Mouse (Mus musculus) kidney, adult 2 months (tissue): Measurements from ENCODE around the gene Psme2. TPM values are rescaled to one million over a fixed set of nuclear protein-coding genes. Genes with fewer than 3 reads are reported as not detected.
A peak's percentile ranks its signal among the peaks of the same experiment; 100 is the strongest.

Experiments used
- DNase-seq: peaks from one replicate; pipeline ENCODE4 v3.0.0; 2021
- H3K27ac ChIP-seq: fragments of 200-500 bp; 2 replicates; pipeline ENCODE4 v1.5.1; 2012; ENCODE audit warnings: low read depth, low read length, control low read depth, inconsistent platforms; ENCODE audit not compliant: insufficient read depth
- H3K27me3 ChIP-seq: fragments of 200-500 bp; replicated peaks from 2 replicates; pipeline ENCODE4 v1.6.1; 2012; ENCODE audit warnings: mild to moderate bottlenecking, moderate library complexity, low read length, inconsistent platforms; ENCODE audit not compliant: control insufficient read depth, insufficient read depth
- H3K36me3 ChIP-seq: fragments of 200-500 bp; 2 replicates; pipeline ENCODE4 v1.6.1; 2012; ENCODE audit warnings: mild to moderate bottlenecking, moderate library complexity, low read length, inconsistent platforms; ENCODE audit not compliant: control insufficient read depth, insufficient read depth
- H3K4me1 ChIP-seq: fragments of 200-500 bp; 2 replicates; pipeline ENCODE4 v1.6.1; 2011; ENCODE audit warnings: low read length; ENCODE audit not compliant: control insufficient read depth, insufficient read depth
- H3K4me3 ChIP-seq: fragments of 200-500 bp; 2 replicates; pipeline ENCODE4 v1.5.1; 2011; ENCODE audit warnings: mild to moderate bottlenecking, low read depth, low read length, control low read depth; ENCODE audit not compliant: insufficient read depth
- CTCF ChIP-seq: fragments of 200-500 bp; conservative IDR thresholded peaks from 2 replicates; pipeline ENCODE4 v1.5.1; 2011; ENCODE audit warnings: low read depth, mild to moderate bottlenecking, control low read depth, low read length, moderate library complexity, mixed read lengths; ENCODE audit not compliant: insufficient read depth, insufficient read length
- POLR2A ChIP-seq: fragments of 200-500 bp; IDR thresholded peaks from one replicate; pipeline ENCODE4 v1.6.1; 2011; ENCODE audit warnings: low read depth, low read length, control low read depth
- WGBS: fragments of 180-500 bp; shearing (Covaris S2); methylation state at CpG from one replicate; pipeline ENCODE4 v1.1.7; 2018; 5-methylcytosine and 5-hydroxymethylcytosine counted together
- polyA plus RNA-seq: library from polyadenylated mRNA; depleted of rRNA; stranded (reverse); fragments of >200 nt; gene quantifications from 2 replicates; pipeline ENCODE4 v1.2.3, GENCODE M21; 2012

Psme2 gene
- polyA plus RNA-seq, 1 experiment = 60.2 TPM

DNA sequence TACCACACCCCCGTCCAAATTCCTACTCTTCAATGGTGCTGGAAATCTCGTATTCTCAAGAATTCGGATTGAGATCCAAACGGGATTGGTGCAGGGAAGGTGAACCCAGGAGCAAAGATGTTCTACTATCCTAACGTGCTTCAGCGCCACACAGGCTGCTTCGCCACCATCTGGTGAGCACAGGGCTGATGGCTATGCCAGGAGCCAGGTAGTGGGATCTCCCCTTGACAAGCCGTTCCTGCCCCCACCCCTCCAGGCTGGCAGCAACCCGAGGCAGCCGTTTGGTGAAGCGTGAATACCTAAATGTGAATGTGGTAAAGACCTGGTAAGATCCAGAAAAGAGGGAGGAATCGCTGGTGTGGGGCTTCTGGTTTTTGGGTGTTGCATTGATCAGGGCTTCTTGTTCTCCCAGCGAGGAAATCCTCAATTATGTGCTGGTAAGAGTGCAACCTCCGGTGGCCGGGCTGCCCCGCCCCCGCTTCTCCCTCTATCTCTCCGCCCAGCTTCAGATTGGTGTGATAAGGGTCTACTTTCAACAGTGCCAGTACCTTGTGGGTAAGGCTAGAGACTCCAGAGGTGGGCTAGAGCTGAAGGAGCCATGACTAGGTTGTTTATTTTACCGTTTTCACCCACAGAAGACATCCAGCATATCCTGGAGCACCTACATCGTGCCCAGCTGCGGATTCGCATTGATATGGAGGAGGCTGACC is 27.7 kb upstream of the Psme2 start:
- no peaks in the 10 kb centered on the region for H3K36me3 ChIP-seq
- 0 out of 2 replicates have a peak overlapping the region, but pooled peaks have one; percentile 16 for H3K27ac ChIP-seq
- peak overlapping the region; percentile 34; the same call in 1 of the 2 replicates for H3K4me3 ChIP-seq
- DNase-seq = no peak
- no peaks in the 10 kb centered on the region for H3K27me3 ChIP-seq
- 39% methylated on average over 22 of the region's 22 CpGs for WGBS
- peaks cover 1% of the 10 kb centered on the region; the same call in 1 of the 2 replicates for H3K4me1 ChIP-seq
- TF ChIP-seq POLR2A (no peak), CTCF (no peak)

DNA sequence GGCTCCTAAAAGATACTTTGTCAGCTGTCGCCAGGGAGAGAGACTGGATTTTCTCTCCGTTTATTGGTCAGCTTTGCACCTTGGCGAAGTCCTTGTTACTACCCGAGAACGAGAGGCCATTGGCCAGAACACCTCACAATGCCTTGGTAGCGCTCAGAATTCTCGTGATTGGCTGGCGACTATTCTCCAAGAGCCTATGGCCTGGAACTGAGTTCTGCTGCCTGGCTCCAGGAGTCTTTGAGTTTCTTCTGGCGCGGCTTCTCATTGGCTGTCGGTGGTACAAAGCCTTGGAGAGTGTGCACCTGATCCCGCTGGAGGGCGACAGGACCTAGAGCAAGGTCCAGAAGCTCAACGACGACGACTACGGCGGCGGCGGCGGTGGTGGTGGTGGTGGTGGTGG is 26.9 kb upstream of the Psme2 start, which contains the start of gene Rec8:
TSS of gene Rec8 (plus strand) at position 216 of the 400 bp plus-strand sequence.
- peak; percentile 69 for DNase-seq
- Histone ChIP-seq H3K27ac (peak within 1 kb of the TSS; percentile 19; the same call in 1 of the 2 replicates), H3K4me1 (peaks cover 8% of the 10 kb centered on the region; the same call in 1 of the 2 replicates), H3K36me3 (no peaks in the 10 kb centered on the region), H3K4me3 (peak within 1 kb of the TSS; percentile 34; the same call in 1 of the 2 replicates), H3K27me3 (no peaks in the 10 kb centered on the region)
- TF ChIP-seq CTCF (no peak; the same call in 1 of the 2 replicates), POLR2A (no peak)
- WGBS = 26% methylated on average over 21 of the region's 21 CpGs

DNA sequence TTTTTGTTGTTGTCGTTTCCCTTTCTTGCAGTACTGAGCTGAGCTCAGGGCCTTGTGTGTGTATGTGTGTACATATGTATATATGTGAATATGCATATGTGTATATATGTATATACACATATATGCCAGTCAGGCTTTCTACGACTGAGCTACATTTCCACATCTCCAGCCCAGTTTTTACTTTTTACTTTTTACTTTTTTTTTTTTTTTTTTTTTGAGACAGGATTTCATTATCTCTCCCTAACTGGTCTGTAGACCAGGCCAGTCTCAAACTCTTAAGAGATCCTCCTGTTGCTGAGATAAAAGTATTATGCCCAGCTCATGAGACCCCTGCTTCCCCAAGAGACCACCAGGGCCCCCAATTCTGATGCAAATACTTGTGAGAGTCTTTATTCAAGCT is 25.9 kb upstream of the Psme2 start:
- TF ChIP-seq CTCF = no peak
- no peak for TF ChIP-seq POLR2A
- no peak overlapping the region for H3K27ac ChIP-seq

DNA sequence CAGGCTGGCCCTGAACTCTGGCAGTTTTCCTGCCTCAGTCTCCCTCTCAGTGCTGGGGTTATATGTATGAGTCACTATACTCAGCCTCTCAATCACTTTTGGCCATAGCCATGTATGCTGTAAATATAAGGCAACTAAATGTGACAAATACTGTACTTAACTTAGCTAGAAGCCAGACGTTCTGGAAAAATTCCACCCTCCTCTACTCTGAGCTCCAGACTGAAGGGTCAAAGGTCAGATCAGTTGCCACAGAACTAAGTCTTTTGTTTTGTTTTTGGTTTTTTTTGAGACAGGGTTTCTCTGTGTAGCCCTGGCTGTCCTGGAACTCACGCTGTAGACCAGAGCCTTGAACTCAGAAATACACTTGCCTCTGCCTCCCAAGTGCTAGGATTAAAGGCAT is 25.0 kb upstream of the Psme2 start:
- no peak overlapping the region for H3K4me3 ChIP-seq
- DNase-seq = peak; percentile 26
- no peak overlapping the region for H3K27ac ChIP-seq
- H3K27me3 ChIP-seq = no peaks in the 10 kb centered on the region
- no peaks in the 10 kb centered on the region for H3K36me3 ChIP-seq
- TF ChIP-seq POLR2A = no peak
- TF ChIP-seq CTCF = no peak
- 49% methylated on average over 2 of the region's 2 CpGs for WGBS
- peaks cover 11% of the 10 kb centered on the region; the same call in 1 of the 2 replicates for H3K4me1 ChIP-seq

More for the DNA sequence above, 25.9 kb upstream of the Psme2 start:
- no peaks in the 10 kb centered on the region for H3K36me3 ChIP-seq
- no peak overlapping the region for H3K4me3 ChIP-seq
- WGBS = 74% methylated on average over 2 of the region's 2 CpGs
- H3K4me1 ChIP-seq = peaks cover 11% of the 10 kb centered on the region; the same call in 1 of the 2 replicates
- H3K27me3 ChIP-seq = no peaks in the 10 kb centered on the region
- no peak for DNase-seq

DNA sequence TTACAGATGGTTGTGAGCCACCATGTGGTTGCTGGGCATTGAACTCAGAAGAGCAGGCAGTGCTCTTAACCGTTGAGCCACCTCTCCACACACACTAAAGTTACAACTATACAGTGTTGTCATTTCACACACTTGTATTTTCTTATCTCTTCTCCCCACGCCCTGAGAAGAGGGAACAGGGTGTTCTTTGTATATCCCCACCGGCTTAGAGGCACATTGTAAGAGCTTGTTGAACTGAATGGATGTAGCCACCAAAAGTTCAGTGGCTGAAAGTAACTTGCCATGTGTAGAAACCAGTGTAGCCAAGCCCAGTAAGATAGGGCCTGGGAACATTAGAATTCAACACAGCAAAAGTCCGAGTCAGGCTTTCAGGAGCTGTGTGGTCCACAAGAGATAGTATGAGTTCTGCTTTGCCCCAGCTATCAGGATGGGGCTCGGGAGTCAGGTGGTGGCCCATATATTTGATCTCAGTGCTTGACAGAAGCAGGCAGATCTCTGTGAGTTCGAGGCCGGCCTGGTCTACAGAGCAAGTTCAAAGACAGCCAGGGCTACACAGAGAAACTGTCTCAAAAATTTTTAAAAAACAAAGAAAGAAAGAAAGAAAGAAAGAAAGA is 23.8 kb upstream of the Psme2 start:
- no peak overlapping the region for H3K27ac ChIP-seq
- no peak overlapping the region for H3K4me3 ChIP-seq
- TF ChIP-seq POLR2A = no peak
- TF ChIP-seq CTCF = no peak
- no peaks in the 10 kb centered on the region for H3K27me3 ChIP-seq
- H3K36me3 ChIP-seq = no peaks in the 10 kb centered on the region
- H3K4me1 ChIP-seq = peaks cover 11% of the 10 kb centered on the region; the same call in 1 of the 2 replicates
- 92% methylated on average over 7 of the region's 7 CpGs for WGBS
- no peak for DNase-seq

DNA sequence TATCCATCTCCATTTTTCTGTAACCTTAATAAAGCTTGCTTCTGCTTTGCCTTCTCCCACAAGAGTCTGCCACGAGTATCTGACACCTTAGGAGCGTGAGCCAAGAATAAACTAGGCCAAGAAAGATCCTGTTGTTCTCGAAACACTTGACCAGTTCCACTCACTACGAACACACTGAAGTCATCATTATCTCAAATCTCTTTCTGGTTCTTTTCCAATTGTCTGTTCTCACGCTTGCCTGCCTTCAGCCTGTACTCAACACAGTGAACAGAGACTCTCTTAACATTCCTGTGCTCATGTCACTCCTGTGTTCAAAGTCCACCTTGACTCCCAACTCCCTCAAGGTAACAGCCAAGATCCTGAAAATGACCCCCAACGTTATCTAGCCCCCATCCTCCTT is 22.4 kb upstream of the Psme2 start:
- Histone ChIP-seq H3K27ac (no peak overlapping the region), H3K4me3 (no peak overlapping the region), H3K36me3 (peaks cover 5% of the 10 kb centered on the region), H3K27me3 (no peaks in the 10 kb centered on the region), H3K4me1 (peaks cover 11% of the 10 kb centered on the region; the same call in 1 of the 2 replicates)
- TF ChIP-seq POLR2A (no peak), CTCF (no peak)
- WGBS = 37% methylated on average over 6 of the region's 6 CpGs
- DNase-seq = peak; percentile 71

DNA sequence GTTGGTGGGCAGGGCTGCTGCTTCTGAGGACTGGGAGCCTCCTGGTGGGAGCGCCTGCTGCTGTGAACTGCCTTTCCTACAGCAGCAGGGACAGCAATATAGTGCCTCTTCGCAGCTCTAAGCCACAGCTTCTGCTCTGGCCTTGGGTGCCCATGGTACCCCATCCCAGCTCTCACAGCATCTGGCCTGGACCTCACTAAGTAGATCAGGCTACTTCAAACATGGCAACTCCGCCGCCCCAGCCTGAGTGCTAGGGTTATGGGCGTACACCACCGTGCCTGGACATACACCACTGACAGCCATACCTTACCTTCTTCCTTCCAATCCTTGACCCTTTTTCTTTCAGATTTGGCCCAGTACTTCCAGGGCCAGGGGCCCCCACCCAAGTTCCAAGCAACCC is 17.4 kb upstream of the Psme2 start:
- WGBS = 96% methylated on average over 6 of the region's 6 CpGs
- TF ChIP-seq CTCF = no peak
- TF ChIP-seq POLR2A = no peak
- peaks cover 9% of the 10 kb centered on the region for H3K36me3 ChIP-seq
- H3K27ac ChIP-seq = no peak overlapping the region
- H3K4me1 ChIP-seq = peaks cover 14% of the 10 kb centered on the region; the same call in 1 of the 2 replicates
- no peaks in the 10 kb centered on the region for H3K27me3 ChIP-seq
- no peak for DNase-seq
- H3K4me3 ChIP-seq = no peak overlapping the region
